Mouse (Mus musculus): ENCODE data around the gene Akr1c12. TPM values are rescaled to one million over a fixed set of nuclear protein-coding genes. Genes with fewer than 3 reads are reported as not detected.
"Not testable (repeated sequence)": the region's sequence is repeated elsewhere in the genome, so short reads cannot be mapped to it uniquely, and the experiment has no call there.

Gene Akr1c12
- total and polyA plus RNA-seq, 3 experiments = 23.9 to 33.3 (median 31.3) TPM

- H3K4me3 ChIP-seq (replicated peaks in 1 of 3; ENCODE audit: low read depth in 2 of 3, low read length in 2 of 3, poor library complexity in 1 of 3) = no peak overlapping the region
- no peaks in the 10 kb centered on the region for H3K27me3 ChIP-seq (replicated peaks)
- in situ Hi-C loops (cut with MboI; ENCODE audit: low pct_ligation_motif_present, low pct_unique_long_range_greater_than_20kb, low sequenced_read_pairs) (no loop called here), dilution Hi-C loops (cut with MboI; ENCODE audit: extremely low pct_ligation_motif_present, extremely low pct_unique_long_range_greater_than_20kb, low sequenced_read_pairs) (no loop called here)
- no peaks in the 10 kb centered on the region for H3K36me3 ChIP-seq (replicated peaks in 1 of 2; ENCODE audit: control insufficient read depth in 1 of 2, insufficient read depth in 1 of 2, low read length in 1 of 2)
- no peak overlapping the region for H3K27ac ChIP-seq (ENCODE audit: insufficient read depth, low read depth)
- H3K4me1 ChIP-seq (ENCODE audit: control insufficient read depth in 1 of 2, insufficient read depth in 2 of 2) = peaks cover 4 to 6% of the 10 kb centered on the region in 2 experiments; a peak in 2 of 4 replicates
- DNase-seq (ENCODE audit: extremely low read depth) = no peak
- peak overlapping the region; percentile 56 for H3K4me2 ChIP-seq (ENCODE audit: insufficient read depth, low read depth, poor library complexity, severe bottlenecking)
- TF ChIP-seq CTCF (conservative IDR thresholded peaks at IDR 0.05 in 1 of 2, IDR thresholded peaks at IDR 0.05 in 1 of 2; ENCODE audit: low read depth in 2 of 2, low read length in 2 of 2) = no peak
- no peak for TF ChIP-seq IRF4 (IDR thresholded peaks at IDR 0.05; ENCODE audit: low read depth, low read length)
- no peak for TF ChIP-seq PAX5 (IDR thresholded peaks at IDR 0.05; ENCODE audit: low read length)
- TF ChIP-seq BHLHE40 (IDR thresholded peaks at IDR 0.05; ENCODE audit: low read depth, low read length) = no peak
- no peak for TF ChIP-seq POLR2AphosphoS2 (IDR thresholded peaks at IDR 0.05; ENCODE audit: low read depth, low read length)
- no peak for TF ChIP-seq MXI1 (IDR thresholded peaks at IDR 0.05; ENCODE audit: low read depth, low read length)
- no peak for TF ChIP-seq ELF1 (IDR thresholded peaks at IDR 0.05; ENCODE audit: low read depth, low read length)
- TF ChIP-seq RCOR1 (conservative IDR thresholded peaks at IDR 0.05; ENCODE audit: low read depth, low read length) = no peak
- TF ChIP-seq ZKSCAN1 (IDR thresholded peaks at IDR 0.05; ENCODE audit: borderline replicate concordance, low read depth, low read length) = no peak
- no peak for TF ChIP-seq EP300 (IDR thresholded peaks at IDR 0.05; ENCODE audit: low read length)
- TF ChIP-seq NELFE (IDR thresholded peaks at IDR 0.05; ENCODE audit: low read depth, low read length) = no peak
- TF ChIP-seq ZMIZ1 (IDR thresholded peaks at IDR 0.05; ENCODE audit: low read depth, low read length) = no peak
- no peak for TF ChIP-seq MAX (IDR thresholded peaks at IDR 0.05; ENCODE audit: low read length)
- TF ChIP-seq JUND (conservative IDR thresholded peaks at IDR 0.05; ENCODE audit: low read depth, low read length) = no peak
- peaks cover 10% of the 10 kb centered on the region for H3K79me2 ChIP-seq (replicated peaks; ENCODE audit: control insufficient read depth, extremely low read depth, insufficient read depth, poor library complexity, severe bottlenecking)
- H3K9ac ChIP-seq (ENCODE audit: insufficient read depth, low read depth) = no peak overlapping the region
- no peaks in the 10 kb centered on the region for H3K9me3 ChIP-seq (replicated peaks; ENCODE audit: low read length)
Measured at GRCm38 (mm10) chr13:4277526-4277925, 1.7 kb downstream of the Akr1c12 start.

GRCm38 (mm10) chr13:4270860-4271259 is 8.4 kb downstream of the Akr1c12 start:
- Histone ChIP-seq H3K79me2 (replicated peaks; ENCODE audit: control insufficient read depth, extremely low read depth, insufficient read depth, poor library complexity, severe bottlenecking) (no peaks in the 10 kb centered on the region), H3K4me1 (ENCODE audit: control insufficient read depth in 1 of 2, insufficient read depth in 2 of 2) (no peaks in the 10 kb centered on the region), H3K27me3 (replicated peaks) (no peaks in the 10 kb centered on the region), H3K4me2 (ENCODE audit: insufficient read depth, low read depth, poor library complexity, severe bottlenecking) (no peak overlapping the region), H3K9me3 (replicated peaks; ENCODE audit: low read length) (no peaks in the 10 kb centered on the region), H3K4me3 (replicated peaks in 1 of 3; ENCODE audit: low read depth in 2 of 3, low read length in 2 of 3, poor library complexity in 1 of 3) (no peak overlapping the region), H3K36me3 (replicated peaks in 1 of 2; ENCODE audit: control insufficient read depth in 1 of 2, insufficient read depth in 1 of 2, low read length in 1 of 2) (peaks cover 2 to 13% of the 10 kb centered on the region in 2 experiments), H3K27ac (ENCODE audit: insufficient read depth, low read depth) (no peak overlapping the region), H3K9ac (ENCODE audit: insufficient read depth, low read depth) (no peak overlapping the region)
- no peak for DNase-seq (ENCODE audit: extremely low read depth)
- dilution Hi-C loops (cut with MboI; ENCODE audit: extremely low pct_ligation_motif_present, extremely low pct_unique_long_range_greater_than_20kb, low sequenced_read_pairs) = no loop called here
- in situ Hi-C loops (cut with MboI; ENCODE audit: low pct_ligation_motif_present, low pct_unique_long_range_greater_than_20kb, low sequenced_read_pairs) = no loop called here
- TF ChIP-seq JUN (IDR thresholded peaks at IDR 0.05; ENCODE audit: insufficient read depth, low read depth, low read length) (no peak), MAFK (IDR thresholded peaks at IDR 0.05; ENCODE audit: insufficient replicate concordance, low read length) (no peak), TBP (conservative IDR thresholded peaks at IDR 0.05; ENCODE audit: low read depth, low read length) (no peak), SMC3 (IDR thresholded peaks at IDR 0.05; ENCODE audit: low read depth, low read length) (no peak), ZNF384 (IDR thresholded peaks at IDR 0.05; ENCODE audit: low read depth, low read length) (no peak)

- dilution Hi-C loops (cut with MboI; ENCODE audit: extremely low pct_ligation_motif_present, extremely low pct_unique_long_range_greater_than_20kb, low sequenced_read_pairs); H3K9me3 ChIP-seq (replicated peaks; ENCODE audit: low read length): not testable (repeated sequence)
Measured at GRCm38 (mm10) chr13:4265455-4265854, 13.8 kb downstream of the Akr1c12 start.

More at GRCm38 (mm10) chr13:4265455-4265854, 13.8 kb downstream of the Akr1c12 start:
- in situ Hi-C loops (cut with MboI; ENCODE audit: low pct_ligation_motif_present, low pct_unique_long_range_greater_than_20kb, low sequenced_read_pairs); H3K4me1 ChIP-seq (ENCODE audit: control insufficient read depth in 1 of 2, insufficient read depth in 2 of 2); H3K36me3 ChIP-seq (replicated peaks in 1 of 2; ENCODE audit: control insufficient read depth in 1 of 2, insufficient read depth in 1 of 2, low read length in 1 of 2); H3K27me3 ChIP-seq (replicated peaks); H3K27ac ChIP-seq (ENCODE audit: insufficient read depth, low read depth); H3K4me3 ChIP-seq (replicated peaks in 1 of 3; ENCODE audit: low read depth in 2 of 3, low read length in 2 of 3, poor library complexity in 1 of 3); DNase-seq (ENCODE audit: extremely low read depth); H3K79me2 ChIP-seq (replicated peaks; ENCODE audit: control insufficient read depth, extremely low read depth, insufficient read depth, poor library complexity, severe bottlenecking); H3K9ac ChIP-seq (ENCODE audit: insufficient read depth, low read depth); H3K4me2 ChIP-seq (ENCODE audit: insufficient read depth, low read depth, poor library complexity, severe bottlenecking): not testable (repeated sequence)

Data from CH12.LX (cell line).